Mouse (Mus musculus): Measurements from ENCODE around the gene Sash1. TPM values are rescaled to one million over a fixed set of nuclear protein-coding genes. Genes with fewer than 3 reads are reported as not detected.
A peak's percentile ranks its signal among the peaks of the same experiment; 100 is the strongest.

Sash1 gene
- polyA plus RNA-seq (2012; rRNA removed) = 10.2 and 19.9 TPM in 2 replicates

GRCm38 (mm10) chr10:8885630-8886527, at the start of gene Sash1:
Gene Sash1 (minus strand): TSS chr10:8886070.
- Histone ChIP-seq H3K27ac (ENCODE audit: insufficient read depth, low read depth, low read length) (peak within 1 kb of the TSS; percentile 94), H3K4me1 (ENCODE audit: control insufficient read depth, insufficient read depth, insufficient read length, low read length) (peaks cover 5% of the 10 kb centered on the region; the same call in 1 of the 2 replicates), H3K36me3 (ENCODE audit: control insufficient read depth, insufficient read depth, low read length) (no peaks in the 10 kb centered on the region), H3K27me3 (ENCODE audit: control insufficient read depth, insufficient read depth, low read length) (no peaks in the 10 kb centered on the region), H3K4me3 (ENCODE audit: low read depth, low read length) (peak within 1 kb of the TSS; percentile 81)
- TF ChIP-seq CTCF (IDR thresholded peaks at IDR 0.05; ENCODE audit: extremely low read depth, insufficient read length, insufficient replicate concordance, low read depth, low read length) (no peak), POLR2A (IDR thresholded peaks at IDR 0.05; ENCODE audit: low read depth, low read length) (peak; percentile 92)
- WGBS = under 1% methylated on average over 80 of the region's 80 CpGs

GRCm38 (mm10) chr10:8935601-8936000, 49.7 kb upstream of the Sash1 start:
- WGBS = 49% methylated on average over 4 of the region's 4 CpGs
- Histone ChIP-seq H3K36me3 (ENCODE audit: control insufficient read depth, insufficient read depth, low read length) (no peaks in the 10 kb centered on the region), H3K27ac (ENCODE audit: insufficient read depth, low read depth, low read length) (no peak overlapping the region), H3K4me1 (ENCODE audit: control insufficient read depth, insufficient read depth, insufficient read length, low read length) (peaks cover 26% of the 10 kb centered on the region), H3K4me3 (ENCODE audit: low read depth, low read length) (no peak overlapping the region), H3K27me3 (ENCODE audit: control insufficient read depth, insufficient read depth, low read length) (no peaks in the 10 kb centered on the region)
- TF ChIP-seq POLR2A (IDR thresholded peaks at IDR 0.05; ENCODE audit: low read depth, low read length) (no peak), CTCF (IDR thresholded peaks at IDR 0.05; ENCODE audit: extremely low read depth, insufficient read length, insufficient replicate concordance, low read depth, low read length) (no peak)

GRCm38 (mm10) chr10:8933451-8934372, 47.8 kb upstream of the Sash1 start:
- 0 out of 2 replicates have a peak overlapping the region, but pooled peaks have one; percentile 4 for H3K27ac ChIP-seq (ENCODE audit: insufficient read depth, low read depth, low read length)

GRCm38 (mm10) chr10:8931548-8932240, 45.8 kb upstream of the Sash1 start:
- TF ChIP-seq POLR2A (IDR thresholded peaks at IDR 0.05; ENCODE audit: low read depth, low read length) (no peak), CTCF (IDR thresholded peaks at IDR 0.05; ENCODE audit: extremely low read depth, insufficient read length, insufficient replicate concordance, low read depth, low read length) (no peak)
- Histone ChIP-seq H3K27me3 (ENCODE audit: control insufficient read depth, insufficient read depth, low read length) (no peaks in the 10 kb centered on the region), H3K27ac (ENCODE audit: insufficient read depth, low read depth, low read length) (peak overlapping the region; percentile 71), H3K36me3 (ENCODE audit: control insufficient read depth, insufficient read depth, low read length) (no peaks in the 10 kb centered on the region), H3K4me3 (ENCODE audit: low read depth, low read length) (no peak overlapping the region), H3K4me1 (ENCODE audit: control insufficient read depth, insufficient read depth, insufficient read length, low read length) (peaks cover 28% of the 10 kb centered on the region)
- 37% methylated on average over 8 of the region's 8 CpGs for WGBS

More at GRCm38 (mm10) chr10:8933451-8934372, 47.8 kb upstream of the Sash1 start:
- Histone ChIP-seq H3K4me1 (ENCODE audit: control insufficient read depth, insufficient read depth, insufficient read length, low read length) (peaks cover 28% of the 10 kb centered on the region), H3K36me3 (ENCODE audit: control insufficient read depth, insufficient read depth, low read length) (no peaks in the 10 kb centered on the region), H3K27me3 (ENCODE audit: control insufficient read depth, insufficient read depth, low read length) (no peaks in the 10 kb centered on the region), H3K4me3 (ENCODE audit: low read depth, low read length) (no peak overlapping the region)
- 36% methylated on average over 10 of the region's 10 CpGs for WGBS
- TF ChIP-seq CTCF (IDR thresholded peaks at IDR 0.05; ENCODE audit: extremely low read depth, insufficient read length, insufficient replicate concordance, low read depth, low read length) (no peak), POLR2A (IDR thresholded peaks at IDR 0.05; ENCODE audit: low read depth, low read length) (no peak)

GRCm38 (mm10) chr10:8930672-8931071, 44.8 kb upstream of the Sash1 start:
- Histone ChIP-seq H3K36me3 (ENCODE audit: control insufficient read depth, insufficient read depth, low read length) (no peaks in the 10 kb centered on the region), H3K27ac (ENCODE audit: insufficient read depth, low read depth, low read length) (no peak overlapping the region), H3K4me1 (ENCODE audit: control insufficient read depth, insufficient read depth, insufficient read length, low read length) (peaks cover 28% of the 10 kb centered on the region), H3K27me3 (ENCODE audit: control insufficient read depth, insufficient read depth, low read length) (no peaks in the 10 kb centered on the region), H3K4me3 (ENCODE audit: low read depth, low read length) (no peak overlapping the region)
- TF ChIP-seq CTCF (IDR thresholded peaks at IDR 0.05; ENCODE audit: extremely low read depth, insufficient read length, insufficient replicate concordance, low read depth, low read length) = no peak
- TF ChIP-seq POLR2A (IDR thresholded peaks at IDR 0.05; ENCODE audit: low read depth, low read length) = no peak

- no peaks in the 10 kb centered on the region for H3K36me3 ChIP-seq (ENCODE audit: control insufficient read depth, insufficient read depth, low read length)
- no peak overlapping the region for H3K4me3 ChIP-seq (ENCODE audit: low read depth, low read length)
- H3K27me3 ChIP-seq (ENCODE audit: control insufficient read depth, insufficient read depth, low read length) = no peaks in the 10 kb centered on the region
- 39% methylated on average over 10 of the region's 10 CpGs for WGBS
- peaks cover 22% of the 10 kb centered on the region for H3K4me1 ChIP-seq (ENCODE audit: control insufficient read depth, insufficient read depth, insufficient read length, low read length)
- TF ChIP-seq POLR2A (IDR thresholded peaks at IDR 0.05; ENCODE audit: low read depth, low read length) = no peak
- TF ChIP-seq CTCF (IDR thresholded peaks at IDR 0.05; ENCODE audit: extremely low read depth, insufficient read length, insufficient replicate concordance, low read depth, low read length) = no peak
- no peak overlapping the region for H3K27ac ChIP-seq (ENCODE audit: insufficient read depth, low read depth, low read length)
Measured at GRCm38 (mm10) chr10:8928775-8929647, 43.1 kb upstream of the Sash1 start.

Data from small intestine, adult 2 months (tissue).